Mouse (Mus musculus) inflammation-experienced regulatory T-cells, adult 16 weeks (primary cell): Measurements from ENCODE around the gene Gm3558. TPM values are rescaled to one million over a fixed set of nuclear protein-coding genes. Genes with fewer than 3 reads are reported as not detected.

Experiments
- polyA plus RNA-seq: library from polyadenylated mRNA; unstranded; fragments of 100-300 nt; shearing (Covaris generic); gene quantifications from one replicate; pipeline ENCODE4 v1.2.1, GENCODE M21; 2017

The Gm3558 gene
- 3.4 TPM for polyA plus RNA-seq

DNA sequence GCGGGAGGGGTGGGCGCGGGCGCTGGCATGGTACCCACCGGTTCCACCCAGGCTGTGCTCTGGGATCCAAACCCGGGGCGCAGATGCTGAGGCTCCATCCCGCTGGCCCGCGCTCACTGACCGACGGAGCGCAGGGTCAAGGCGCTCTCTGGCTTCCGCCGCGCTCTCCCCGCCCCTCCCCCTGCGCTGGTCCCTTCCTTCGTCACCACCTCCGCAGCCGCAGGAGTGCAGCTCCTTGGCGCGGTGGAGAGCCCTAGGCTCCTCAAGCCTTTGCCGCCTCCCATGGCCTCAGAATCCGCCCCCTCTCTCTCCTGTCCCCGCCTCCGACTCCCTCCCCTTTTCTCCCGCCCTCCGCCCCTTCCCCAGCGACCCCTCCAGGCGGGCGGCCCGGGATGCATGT is at the start of gene Gm3558:
Gene Gm3558 (minus strand): TSS at position 185 of the 400 bp plus-strand sequence.

GRCm38 (mm10) chr14:7595492-7595891 is 27.1 kb upstream of the Gm3558 start, which contains the start of gene Gm10338:
TSS of gene Gm10338 (minus strand) at chr14:7595592.

Other genes starting within 250 kb of the Gm3558 start
- not detected for gene Gm5797, start 236.2 kb downstream of the Gm3558 start, polyA plus RNA-seq
- gene Gm8374, start 203.4 kb downstream of the Gm3558 start, polyA plus RNA-seq, result not detected
- not detected for gene Gm3755, start 117.6 kb downstream of the Gm3558 start, polyA plus RNA-seq
- gene Gm3752, start 84.8 kb downstream of the Gm3558 start, polyA plus RNA-seq, result 13.7 TPM
- not detected for gene Gm10338, start 27.0 kb upstream of the Gm3558 start, polyA plus RNA-seq
- not detected for gene Gm10128, start 75.4 kb upstream of the Gm3558 start, polyA plus RNA-seq
- not detected for gene Gm26661, start 223.0 kb upstream of the Gm3558 start, polyA plus RNA-seq
- gene Flnb, start 249.4 kb upstream of the Gm3558 start, polyA plus RNA-seq, result 27.6 TPM